Mouse (Mus musculus): ENCODE data around the gene Insc. TPM values are rescaled to one million over a fixed set of nuclear protein-coding genes. Genes with fewer than 3 reads are reported as not detected.
"Not testable (repeated sequence)": the region's sequence is repeated elsewhere in the genome, so short reads cannot be mapped to it uniquely, and the experiment has no call there.

The Insc gene
- 1.1 and 1.2 TPM in 2 replicates for polyA plus RNA-seq (2015; fragmentation: Nextera tagmentation; extraction: Ambion mirVana)

- Histone ChIP-seq H3K4me3 (replicated peaks; ENCODE audit: low read length) (no peak within 1 kb of the TSS), H3K27ac (ENCODE audit: low read length) (no peak within 1 kb of the TSS), H3K27me3 (replicated peaks; ENCODE audit: control insufficient read depth, insufficient read depth, low read length) (no peaks in the 10 kb centered on the region; the same call in 1 of the 2 replicates), H3K4me2 (ENCODE audit: low read length) (no peak within 1 kb of the TSS), H3K9ac (replicated peaks; ENCODE audit: low read depth, low read length) (no peak within 1 kb of the TSS), H3K9me3 (ENCODE audit: control insufficient read depth, low read length) (no peaks in the 10 kb centered on the region), H3K36me3 (ENCODE audit: control insufficient read depth, insufficient read depth) (no peaks in the 10 kb centered on the region), H3K4me1 (replicated peaks; ENCODE audit: control insufficient read depth, insufficient read depth, low read length) (peaks cover 5% of the 10 kb centered on the region)
- no peak for ATAC-seq
- WGBS: 74% methylated on average over 5 of the region's 5 CpGs
Measured at GRCm38 (mm10) chr7:114743022-114743780, at the start of gene Insc. Gene Insc, plus strand, starts transcription at chr7:114743694.

GRCm38 (mm10) chr7:114700871-114701270 lies 42.6 kb upstream of the Insc start:
- no peaks in the 10 kb centered on the region for H3K27me3 ChIP-seq (replicated peaks; ENCODE audit: control insufficient read depth, insufficient read depth, low read length)
- 42% methylated on average over 2 of the region's 2 CpGs for WGBS
- ATAC-seq: no peak
- H3K4me1 ChIP-seq (replicated peaks; ENCODE audit: control insufficient read depth, insufficient read depth, low read length): no peaks in the 10 kb centered on the region
- H3K9me3 ChIP-seq (ENCODE audit: control insufficient read depth, low read length): no peaks in the 10 kb centered on the region
- no peak overlapping the region for H3K27ac ChIP-seq (ENCODE audit: low read length)
- H3K4me2 ChIP-seq (ENCODE audit: low read length): no peak overlapping the region
- no peak overlapping the region for H3K9ac ChIP-seq (replicated peaks; ENCODE audit: low read depth, low read length)
- H3K36me3 ChIP-seq (ENCODE audit: control insufficient read depth, insufficient read depth): no peaks in the 10 kb centered on the region
- no peak overlapping the region for H3K4me3 ChIP-seq (replicated peaks; ENCODE audit: low read length)

GRCm38 (mm10) chr7:114706716-114707115 lies 36.8 kb upstream of the Insc start:
- WGBS: 83% methylated on average over 4 of the region's 4 CpGs
- no peak for ATAC-seq
- Histone ChIP-seq H3K36me3 (ENCODE audit: control insufficient read depth, insufficient read depth) (no peaks in the 10 kb centered on the region), H3K4me3 (replicated peaks; ENCODE audit: low read length) (no peak overlapping the region), H3K4me2 (ENCODE audit: low read length) (no peak overlapping the region), H3K9ac (replicated peaks; ENCODE audit: low read depth, low read length) (no peak overlapping the region), H3K9me3 (ENCODE audit: control insufficient read depth, low read length) (no peaks in the 10 kb centered on the region), H3K27me3 (replicated peaks; ENCODE audit: control insufficient read depth, insufficient read depth, low read length) (no peaks in the 10 kb centered on the region), H3K4me1 (replicated peaks; ENCODE audit: control insufficient read depth, insufficient read depth, low read length) (no peaks in the 10 kb centered on the region), H3K27ac (ENCODE audit: low read length) (no peak overlapping the region)

- no peak overlapping the region for H3K27ac ChIP-seq (ENCODE audit: low read length)
- ATAC-seq: no peak
- no peaks in the 10 kb centered on the region for H3K27me3 ChIP-seq (replicated peaks; ENCODE audit: control insufficient read depth, insufficient read depth, low read length)
- no peak overlapping the region for H3K4me3 ChIP-seq (replicated peaks; ENCODE audit: low read length)
- no peaks in the 10 kb centered on the region for H3K4me1 ChIP-seq (replicated peaks; ENCODE audit: control insufficient read depth, insufficient read depth, low read length)
- H3K9ac ChIP-seq (replicated peaks; ENCODE audit: low read depth, low read length): no peak overlapping the region
- H3K36me3 ChIP-seq (ENCODE audit: control insufficient read depth, insufficient read depth): no peaks in the 10 kb centered on the region
- H3K4me2 ChIP-seq (ENCODE audit: low read length): no peak overlapping the region
- no peaks in the 10 kb centered on the region for H3K9me3 ChIP-seq (ENCODE audit: control insufficient read depth, low read length)
- 82% methylated on average over 1 of the region's 1 CpGs for WGBS
Measured at GRCm38 (mm10) chr7:114707398-114707797, 36.1 kb upstream of the Insc start.

GRCm38 (mm10) chr7:114710419-114710818 lies 33.1 kb upstream of the Insc start:
- Histone ChIP-seq H3K27me3 (replicated peaks; ENCODE audit: control insufficient read depth, insufficient read depth, low read length) (no peaks in the 10 kb centered on the region), H3K4me3 (replicated peaks; ENCODE audit: low read length) (no peak overlapping the region), H3K4me1 (replicated peaks; ENCODE audit: control insufficient read depth, insufficient read depth, low read length) (no peaks in the 10 kb centered on the region), H3K27ac (ENCODE audit: low read length) (no peak overlapping the region), H3K9me3 (ENCODE audit: control insufficient read depth, low read length) (no peaks in the 10 kb centered on the region), H3K4me2 (ENCODE audit: low read length) (no peak overlapping the region), H3K9ac (replicated peaks; ENCODE audit: low read depth, low read length) (no peak overlapping the region), H3K36me3 (ENCODE audit: control insufficient read depth, insufficient read depth) (no peaks in the 10 kb centered on the region)
- ATAC-seq: no peak
- WGBS: 86% methylated on average over 2 of the region's 2 CpGs

GRCm38 (mm10) chr7:114712523-114712922 lies 31.0 kb upstream of the Insc start:
- Histone ChIP-seq H3K27ac (ENCODE audit: low read length) (no peak overlapping the region), H3K4me1 (replicated peaks; ENCODE audit: control insufficient read depth, insufficient read depth, low read length) (no peaks in the 10 kb centered on the region), H3K9me3 (ENCODE audit: control insufficient read depth, low read length) (no peaks in the 10 kb centered on the region), H3K27me3 (replicated peaks; ENCODE audit: control insufficient read depth, insufficient read depth, low read length) (peaks cover 6% of the 10 kb centered on the region), H3K4me3 (replicated peaks; ENCODE audit: low read length) (no peak overlapping the region), H3K36me3 (ENCODE audit: control insufficient read depth, insufficient read depth) (no peaks in the 10 kb centered on the region), H3K9ac (replicated peaks; ENCODE audit: low read depth, low read length) (no peak overlapping the region), H3K4me2 (ENCODE audit: low read length) (no peak overlapping the region)
- no peak for ATAC-seq
- WGBS: 69% methylated on average over 1 of the region's 1 CpGs

GRCm38 (mm10) chr7:114718300-114718699 lies 25.2 kb upstream of the Insc start, which contains the start of gene Calcb:
Gene Calcb, plus strand, starts transcription at chr7:114718643.
- peaks cover 9% of the 10 kb centered on the region; the same call in 1 of the 2 replicates for H3K4me1 ChIP-seq (replicated peaks; ENCODE audit: control insufficient read depth, insufficient read depth, low read length)
- H3K4me2 ChIP-seq (ENCODE audit: low read length): peak within 1 kb of the TSS; percentile 4
- WGBS: 4% methylated on average over 11 of the region's 11 CpGs
- H3K4me3 ChIP-seq (replicated peaks; ENCODE audit: low read length): no peak within 1 kb of the TSS
- H3K27ac ChIP-seq (ENCODE audit: low read length): no peak within 1 kb of the TSS
- H3K9me3 ChIP-seq (ENCODE audit: control insufficient read depth, low read length): no peaks in the 10 kb centered on the region
- H3K27me3 ChIP-seq (replicated peaks; ENCODE audit: control insufficient read depth, insufficient read depth, low read length): peaks cover 24% of the 10 kb centered on the region
- H3K9ac ChIP-seq (replicated peaks; ENCODE audit: low read depth, low read length): no peak within 1 kb of the TSS
- H3K36me3 ChIP-seq (ENCODE audit: control insufficient read depth, insufficient read depth): no peaks in the 10 kb centered on the region
- ATAC-seq: no peak

- peaks cover 9% of the 10 kb centered on the region; the same call in 1 of the 2 replicates for H3K4me1 ChIP-seq (replicated peaks; ENCODE audit: control insufficient read depth, insufficient read depth, low read length)
- H3K9ac ChIP-seq (replicated peaks; ENCODE audit: low read depth, low read length): no peak overlapping the region
- H3K27ac ChIP-seq (ENCODE audit: low read length): no peak overlapping the region
- H3K4me3 ChIP-seq (replicated peaks; ENCODE audit: low read length): no peak overlapping the region
- H3K27me3 ChIP-seq (replicated peaks; ENCODE audit: control insufficient read depth, insufficient read depth, low read length): peaks cover 24% of the 10 kb centered on the region
- no peaks in the 10 kb centered on the region for H3K9me3 ChIP-seq (ENCODE audit: control insufficient read depth, low read length)
- no peak for ATAC-seq
- no peaks in the 10 kb centered on the region for H3K36me3 ChIP-seq (ENCODE audit: control insufficient read depth, insufficient read depth)
- H3K4me2 ChIP-seq (ENCODE audit: low read length): peak overlapping the region; percentile 4
- WGBS: 3% methylated on average over 17 of the region's 17 CpGs
Measured at GRCm38 (mm10) chr7:114719381-114720131, 23.9 kb upstream of the Insc start.

- H3K4me1 ChIP-seq (replicated peaks; ENCODE audit: control insufficient read depth, insufficient read depth, low read length); H3K9me3 ChIP-seq (ENCODE audit: control insufficient read depth, low read length); H3K4me3 ChIP-seq (replicated peaks; ENCODE audit: low read length); H3K9ac ChIP-seq (replicated peaks; ENCODE audit: low read depth, low read length); H3K36me3 ChIP-seq (ENCODE audit: control insufficient read depth, insufficient read depth); H3K27ac ChIP-seq (ENCODE audit: low read length); ATAC-seq; H3K4me2 ChIP-seq (ENCODE audit: low read length); H3K27me3 ChIP-seq (replicated peaks; ENCODE audit: control insufficient read depth, insufficient read depth, low read length): not testable (repeated sequence)
- WGBS: 67% methylated on average over 4 of the region's 4 CpGs
Measured at GRCm38 (mm10) chr7:114729696-114730095, 13.8 kb upstream of the Insc start.

All from forebrain, embryonic 16.5 days (tissue).